Mouse (Mus musculus) forebrain, embryonic 13.5 days (tissue): Measurements from ENCODE around the gene Palld. TPM values are rescaled to one million over a fixed set of nuclear protein-coding genes. Genes with fewer than 3 reads are reported as not detected.

Experiments used
- ATAC-seq: fragments of 200-750 bp; cut with Nextera tagmentation; 2 replicates; pipeline ENCODE4 v1.8.0; 2017
- H3K27ac ChIP-seq: fragments of 300-500 bp; sonication (generic); 2 replicates; pipeline ENCODE4 v1.5.1; 2015; ENCODE audit warnings: inconsistent platforms, mild to moderate bottlenecking, moderate library complexity
- H3K27me3 ChIP-seq: fragments of 300-500 bp; sonication (generic); 2 replicates; pipeline ENCODE4 v1.6.1; 2015; ENCODE audit warnings: mild to moderate bottlenecking, inconsistent platforms
- H3K36me3 ChIP-seq: fragments of 300-500 bp; sonication (generic); 2 replicates; pipeline ENCODE4 v1.6.1; 2015; ENCODE audit warnings: mild to moderate bottlenecking, inconsistent platforms; ENCODE audit not compliant: poor library complexity, severe bottlenecking
- H3K4me1 ChIP-seq: fragments of 300-500 bp; sonication (generic); 2 replicates; pipeline ENCODE4 v1.6.1; 2015; ENCODE audit warnings: inconsistent platforms
- H3K4me2 ChIP-seq: fragments of 300-500 bp; sonication (generic); 2 replicates; pipeline ENCODE4 v1.6.1; 2015; ENCODE audit warnings: inconsistent platforms, mild to moderate bottlenecking, moderate library complexity
- H3K4me3 ChIP-seq: fragments of 300-500 bp; sonication (generic); 2 replicates; pipeline ENCODE4 v1.5.1; 2015; ENCODE audit warnings: mild to moderate bottlenecking, inconsistent platforms
- H3K9ac ChIP-seq: fragments of 300-500 bp; sonication (generic); 2 replicates; pipeline ENCODE4 v1.6.1; 2015; ENCODE audit warnings: mild to moderate bottlenecking, inconsistent platforms
- H3K9me3 ChIP-seq: fragments of 300-500 bp; sonication (generic); replicated peaks from 2 replicates; pipeline ENCODE4 v1.6.1; 2016; ENCODE audit warnings: inconsistent platforms
- WGBS: fragments of 180-500 bp; shearing (Covaris S2); methylation state at CpG from one replicate; pipeline ENCODE4 v1.1.7; 2015; 5-methylcytosine and 5-hydroxymethylcytosine counted together
- polyA plus RNA-seq: library from polyadenylated mRNA; unstranded; fragments of >200 nt; fragmentation: Nextera tagmentation; extraction: Ambion mirVana; gene quantifications from 2 replicates; pipeline ENCODE4 v1.2.1, GENCODE M21; 2015

Gene Palld
- polyA plus RNA-seq, 1 experiment from 2014 or later: 30.2 TPM

- 77% methylated on average over 2 of the region's 2 CpGs for WGBS
- no peaks in the 10 kb centered on the region for H3K27me3 ChIP-seq
- H3K27ac ChIP-seq: no peak overlapping the region
- no peak for ATAC-seq
- H3K4me3 ChIP-seq: no peak overlapping the region
- no peak overlapping the region for H3K9ac ChIP-seq
- H3K9me3 ChIP-seq: no peaks in the 10 kb centered on the region
- H3K36me3 ChIP-seq: no peaks in the 10 kb centered on the region
- peaks cover 5% of the 10 kb centered on the region; the same call in 1 of the 2 replicates for H3K4me1 ChIP-seq
- no peak overlapping the region for H3K4me2 ChIP-seq
Observed at GRCm38 (mm10) chr8:61632331-61632730, 270.2 kb downstream of the Palld start.

DNA sequence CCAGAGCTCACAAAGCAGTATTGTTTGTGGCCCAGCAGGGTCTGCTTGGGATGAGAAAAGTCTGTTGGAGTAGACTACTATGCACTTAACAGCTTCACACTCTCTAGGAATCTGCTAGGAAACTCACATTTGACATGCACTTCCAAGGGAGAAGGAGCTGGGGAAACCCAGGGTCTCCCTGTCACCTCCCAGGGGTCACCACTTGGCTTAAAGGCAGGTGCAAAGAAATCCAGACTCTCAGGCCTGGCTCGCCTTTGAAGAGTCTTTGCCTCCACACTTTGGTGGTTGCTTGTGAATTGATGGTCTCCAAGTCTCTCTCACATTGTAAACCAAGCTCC, 272.9 kb downstream of the Palld start:
- Histone ChIP-seq H3K4me1 (peaks cover 5% of the 10 kb centered on the region; the same call in 1 of the 2 replicates), H3K36me3 (no peaks in the 10 kb centered on the region), H3K4me2 (no peak overlapping the region), H3K4me3 (no peak overlapping the region), H3K27me3 (no peaks in the 10 kb centered on the region), H3K9me3 (no peaks in the 10 kb centered on the region), H3K27ac (no peak overlapping the region; the same call in 1 of the 2 replicates), H3K9ac (no peak overlapping the region)
- no peak for ATAC-seq
- 21% methylated on average over 1 of the region's 1 CpGs for WGBS

DNA sequence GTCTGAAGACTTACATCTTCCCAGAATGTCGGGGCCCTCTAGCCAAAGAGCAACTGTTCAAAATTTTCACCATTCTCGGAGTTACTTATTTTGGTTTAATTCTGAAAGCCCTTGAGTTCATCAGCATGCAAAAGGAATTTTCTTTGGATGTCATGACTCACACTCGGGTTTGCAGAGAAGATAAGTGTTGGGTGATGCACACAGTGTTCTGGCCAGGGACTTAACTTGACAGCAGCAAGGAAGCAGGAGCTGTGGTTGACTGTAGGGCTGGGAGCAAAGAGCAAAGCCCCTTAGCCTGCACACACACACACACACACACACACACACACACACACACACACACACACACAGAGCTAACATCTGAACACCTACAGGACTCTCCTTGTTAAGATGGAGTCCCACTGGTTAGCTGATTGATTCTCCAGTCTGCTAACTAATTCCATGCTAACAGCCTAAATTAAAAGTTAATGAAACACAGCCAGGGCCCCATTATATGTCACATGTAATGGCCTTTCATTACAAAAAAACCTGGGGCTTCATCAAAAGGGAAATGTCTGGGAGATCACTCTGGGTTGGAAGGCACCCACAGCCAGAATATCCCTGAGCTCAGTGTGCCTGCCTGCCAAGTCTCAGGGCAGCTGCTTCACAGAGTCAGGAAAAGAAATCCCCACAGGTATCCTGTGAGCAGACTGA, 273.4 kb downstream of the Palld start:
- Histone ChIP-seq H3K4me1 (peaks cover 6% of the 10 kb centered on the region), H3K9me3 (no peaks in the 10 kb centered on the region), H3K27ac (no peak overlapping the region), H3K9ac (no peak overlapping the region), H3K27me3 (no peaks in the 10 kb centered on the region), H3K36me3 (no peaks in the 10 kb centered on the region), H3K4me2 (no peak overlapping the region), H3K4me3 (no peak overlapping the region)
- ATAC-seq: peak; percentile 41; the same call in 1 of the 2 replicates
- 74% methylated on average over 3 of the region's 3 CpGs for WGBS

- no peak overlapping the region for H3K4me3 ChIP-seq
- no peak overlapping the region for H3K9ac ChIP-seq
- H3K9me3 ChIP-seq: no peaks in the 10 kb centered on the region
- H3K27ac ChIP-seq: no peak overlapping the region
- no peak overlapping the region for H3K4me2 ChIP-seq
- no peaks in the 10 kb centered on the region for H3K27me3 ChIP-seq
- ATAC-seq: no peak
- WGBS: 97% methylated on average over 8 of the region's 8 CpGs
- peaks cover 15% of the 10 kb centered on the region for H3K4me1 ChIP-seq
- no peaks in the 10 kb centered on the region for H3K36me3 ChIP-seq
Observed at GRCm38 (mm10) chr8:61626246-61626952, 276.1 kb downstream of the Palld start.

DNA sequence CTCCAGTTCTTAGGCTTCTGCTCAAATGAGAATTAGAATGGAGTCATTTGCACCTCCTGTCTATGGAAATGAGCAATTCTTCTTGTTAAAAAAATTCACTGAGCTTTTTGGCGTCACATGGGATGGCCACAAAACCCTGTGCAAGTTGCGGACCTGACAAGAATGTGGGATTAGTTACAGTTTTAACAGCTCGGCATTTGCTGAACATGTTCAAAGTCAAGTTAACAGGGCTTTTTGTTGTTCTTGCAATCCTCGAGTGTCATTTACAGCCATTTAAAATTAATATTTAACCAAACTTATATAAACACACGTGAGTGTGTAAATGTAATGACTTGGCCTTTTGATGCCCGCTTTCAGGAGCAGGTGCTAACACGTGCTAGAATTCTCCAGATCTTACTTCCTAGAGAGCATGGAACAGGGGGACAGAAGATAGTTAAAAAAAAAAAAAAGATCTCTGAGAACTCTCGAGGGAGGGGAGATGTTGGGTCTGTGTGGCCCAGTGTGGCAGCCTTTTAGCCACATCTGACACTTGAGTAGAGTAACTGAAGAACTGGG, 276.8 kb downstream of the Palld start:
- WGBS: 84% methylated on average over 8 of the region's 8 CpGs
- Histone ChIP-seq H3K36me3 (no peaks in the 10 kb centered on the region), H3K27ac (no peak overlapping the region), H3K27me3 (no peaks in the 10 kb centered on the region), H3K9me3 (no peaks in the 10 kb centered on the region), H3K4me2 (no peak overlapping the region), H3K9ac (no peak overlapping the region), H3K4me1 (peaks cover 15% of the 10 kb centered on the region), H3K4me3 (no peak overlapping the region)
- ATAC-seq: no peak

GRCm38 (mm10) chr8:61623485-61624417, 278.7 kb downstream of the Palld start:
- WGBS: 28% methylated on average over 12 of the region's 12 CpGs
- no peaks in the 10 kb centered on the region for H3K27me3 ChIP-seq

GRCm38 (mm10) chr8:61621300-61621699, 281.2 kb downstream of the Palld start:
- 93% methylated on average over 3 of the region's 3 CpGs for WGBS

More at GRCm38 (mm10) chr8:61623485-61624417, 278.7 kb downstream of the Palld start:
- H3K4me2 ChIP-seq: no peak overlapping the region
- 0 out of 2 replicates have a peak overlapping the region, but pooled peaks have one; percentile 4 for H3K27ac ChIP-seq
- H3K4me1 ChIP-seq: peaks cover 10% of the 10 kb centered on the region
- peak; percentile 63 for ATAC-seq
- no peak overlapping the region for H3K4me3 ChIP-seq
- no peaks in the 10 kb centered on the region for H3K9me3 ChIP-seq
- no peaks in the 10 kb centered on the region for H3K36me3 ChIP-seq
- H3K9ac ChIP-seq: no peak overlapping the region

DNA sequence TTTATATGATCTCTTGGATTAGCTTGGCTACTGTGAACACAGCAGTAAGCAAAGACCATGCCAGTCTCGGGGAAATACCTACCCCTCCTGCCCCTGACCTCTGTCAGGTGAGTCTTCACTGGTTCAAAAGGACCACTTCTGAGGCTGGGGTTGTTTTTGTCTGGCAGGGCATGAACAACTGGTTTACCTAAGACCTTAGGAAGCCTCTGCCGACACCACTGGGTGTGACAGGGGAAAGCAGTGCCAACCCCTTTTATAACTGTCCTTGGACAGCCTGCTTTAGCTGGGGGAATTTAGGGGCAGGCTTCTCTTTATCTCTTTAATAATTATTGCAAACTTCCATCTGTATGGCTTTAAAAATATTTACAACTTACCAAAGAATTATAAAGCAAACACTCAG, 284.8 kb downstream of the Palld start:
- Histone ChIP-seq H3K27me3 (no peaks in the 10 kb centered on the region), H3K9me3 (no peaks in the 10 kb centered on the region), H3K4me3 (no peak overlapping the region), H3K27ac (no peak overlapping the region), H3K9ac (no peak overlapping the region), H3K36me3 (no peaks in the 10 kb centered on the region), H3K4me2 (no peak overlapping the region), H3K4me1 (no peaks in the 10 kb centered on the region)
- 90% methylated on average over 2 of the region's 2 CpGs for whole genome bisulfite sequencing
- no peak for ATAC-seq

More at GRCm38 (mm10) chr8:61621300-61621699, 281.2 kb downstream of the Palld start:
- Histone ChIP-seq H3K4me2 (no peak overlapping the region), H3K27ac (no peak overlapping the region), H3K9ac (no peak overlapping the region), H3K9me3 (no peaks in the 10 kb centered on the region), H3K27me3 (no peaks in the 10 kb centered on the region), H3K4me3 (no peak overlapping the region), H3K36me3 (no peaks in the 10 kb centered on the region), H3K4me1 (peaks cover 10% of the 10 kb centered on the region)
- no peak for ATAC-seq

DNA sequence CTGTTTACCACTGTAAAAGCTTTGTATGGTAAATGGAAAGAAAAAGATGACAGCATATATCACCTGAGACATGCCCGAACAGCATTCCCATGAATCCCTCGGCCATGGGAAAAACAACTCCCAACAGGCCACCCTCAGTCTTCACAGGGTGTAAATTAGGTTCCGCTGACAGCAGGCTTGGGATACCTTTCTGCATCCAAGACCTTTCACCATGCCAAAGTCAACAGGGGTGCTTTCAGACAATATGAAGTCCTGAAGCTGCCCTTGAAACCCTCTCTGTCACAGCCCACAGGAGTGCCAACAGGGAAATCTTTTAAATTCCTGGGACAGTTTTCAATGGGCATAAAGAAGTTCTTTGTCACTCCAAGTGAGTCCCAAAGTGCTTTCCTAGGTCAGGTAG, 285.4 kb downstream of the Palld start:
- H3K9me3 ChIP-seq: no peaks in the 10 kb centered on the region
- H3K9ac ChIP-seq: no peak overlapping the region
- H3K4me3 ChIP-seq: no peak overlapping the region
- no peak overlapping the region for H3K27ac ChIP-seq
- H3K36me3 ChIP-seq: no peaks in the 10 kb centered on the region
- H3K4me1 ChIP-seq: no peaks in the 10 kb centered on the region
- ATAC-seq: no peak
- WGBS: 86% methylated on average over 3 of the region's 3 CpGs
- H3K4me2 ChIP-seq: no peak overlapping the region
- H3K27me3 ChIP-seq: no peaks in the 10 kb centered on the region

- Histone ChIP-seq H3K4me1 (no peaks in the 10 kb centered on the region), H3K27me3 (no peaks in the 10 kb centered on the region), H3K9ac (no peak overlapping the region), H3K9me3 (no peaks in the 10 kb centered on the region), H3K4me3 (no peak overlapping the region), H3K27ac (no peak overlapping the region), H3K4me2 (no peak overlapping the region), H3K36me3 (no peaks in the 10 kb centered on the region)
- no peak for ATAC-seq
- 82% methylated on average over 9 of the region's 9 CpGs for WGBS
Observed at GRCm38 (mm10) chr8:61615711-61616697, 286.5 kb downstream of the Palld start.

DNA sequence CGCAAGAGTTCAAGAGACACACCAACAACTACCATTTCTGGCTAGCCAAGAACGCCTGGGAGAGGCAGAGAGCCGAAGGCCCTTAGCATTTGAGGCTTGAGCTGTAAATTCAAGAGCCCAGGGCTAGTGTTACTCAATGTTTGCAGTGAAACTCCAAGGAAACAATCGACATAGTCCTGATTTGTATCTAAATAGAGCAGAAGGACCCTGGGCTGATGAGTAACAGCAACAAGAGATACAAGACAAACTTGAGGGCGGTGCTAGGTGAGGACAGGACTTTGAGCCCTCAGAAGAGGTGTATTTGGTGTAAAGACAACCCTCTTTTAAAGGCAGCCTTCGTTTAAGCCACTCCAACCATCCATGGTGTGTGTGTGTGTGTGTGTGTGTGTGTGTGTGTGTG, 290.7 kb downstream of the Palld start:
- Histone ChIP-seq H3K9ac (no peak overlapping the region), H3K4me1 (peaks cover 9% of the 10 kb centered on the region), H3K4me2 (no peak overlapping the region), H3K27me3 (no peaks in the 10 kb centered on the region), H3K27ac (no peak overlapping the region), H3K4me3 (no peak overlapping the region), H3K9me3 (no peaks in the 10 kb centered on the region), H3K36me3 (no peaks in the 10 kb centered on the region)
- WGBS: 94% methylated on average over 6 of the region's 6 CpGs
- ATAC-seq: no peak
